Mouse (Mus musculus) liver, postnatal 0 days (tissue): ENCODE results near the gene Wdr13. TPM values are rescaled to one million over a fixed set of nuclear protein-coding genes. Genes with fewer than 3 reads are reported as not detected.

ENCODE experiments used
- ATAC-seq: fragments of 200-750 bp; cut with Nextera tagmentation; 2 replicates; pipeline ENCODE4 v1.8.0; 2017; ENCODE audit warnings: mild to moderate bottlenecking, moderate library complexity
- DNase-seq: peaks from one replicate; pipeline ENCODE4 v3.0.0-alpha.2; 2016
- H3K27ac ChIP-seq: fragments of 300-500 bp; sonication (generic); 2 replicates; pipeline ENCODE4 v1.5.1; 2014; ENCODE audit warnings: antibody characterized with exemption, moderate library complexity, mild to moderate bottlenecking, low read depth
- H3K27me3 ChIP-seq: fragments of 300-500 bp; sonication (generic); 2 replicates; pipeline ENCODE4 v1.6.1; 2014; ENCODE audit warnings: low read length, control low read depth, mixed read lengths; ENCODE audit not compliant: insufficient read depth
- H3K36me3 ChIP-seq: fragments of 300-500 bp; sonication (generic); replicated peaks from 2 replicates; pipeline ENCODE4 v1.6.1; 2014; ENCODE audit warnings: mild to moderate bottlenecking, control low read depth, low read length, moderate library complexity, mixed read lengths; ENCODE audit not compliant: insufficient read depth
- H3K4me1 ChIP-seq: fragments of 300-500 bp; sonication (generic); 2 replicates; pipeline ENCODE4 v1.6.1; 2014; ENCODE audit warnings: antibody characterized with exemption, mild to moderate bottlenecking, control low read depth; ENCODE audit not compliant: insufficient read depth
- H3K4me2 ChIP-seq: fragments of 300-500 bp; sonication (generic); 2 replicates; pipeline ENCODE4 v1.6.1; 2014; ENCODE audit warnings: low read depth, mild to moderate bottlenecking, low read length, moderate library complexity, mixed read lengths
- H3K4me3 ChIP-seq: fragments of 300-500 bp; sonication (generic); 2 replicates; pipeline ENCODE4 v1.5.1; 2014; ENCODE audit warnings: low read depth, low read length
- H3K9ac ChIP-seq: fragments of 300-500 bp; sonication (generic); replicated peaks from 2 replicates; pipeline ENCODE4 v1.6.1; 2014; ENCODE audit warnings: mild to moderate bottlenecking, moderate library complexity
- H3K9me3 ChIP-seq: fragments of 300-500 bp; sonication (generic); 2 replicates; pipeline ENCODE4 v1.6.1; 2016; ENCODE audit warnings: mild to moderate bottlenecking, control low read depth, low read length, mixed read lengths
- CTCF ChIP-seq: sonication (generic); IDR thresholded peaks from 2 replicates; pipeline ENCODE4 v1.5.1; 2016; ENCODE audit warnings: antibody characterized with exemption, low read depth
- EP300 ChIP-seq: IDR thresholded peaks from 2 replicates; pipeline ENCODE4 v1.6.1; 2016; ENCODE audit warnings: antibody characterized with exemption, low read depth, mild to moderate bottlenecking
- WGBS: fragments of 180-500 bp; shearing (Covaris S2); extraction: QIAGEN DNeasy Blood & Tissue Kit; methylation state at CpG from one replicate; pipeline ENCODE4 v1.1.7; 2014; ENCODE audit not compliant: insufficient replicate concordance; 5-methylcytosine and 5-hydroxymethylcytosine counted together
- polyA plus RNA-seq: library from polyadenylated mRNA; unstranded; fragments of >200 nt; fragmentation: Nextera tagmentation; extraction: Ambion mirVana; gene quantifications from 2 replicates; pipeline ENCODE4 v1.2.1, GENCODE M21; 2015

Gene Wdr13
- polyA plus RNA-seq, 1 experiment from 2014 or later: 5.6 TPM

DNA sequence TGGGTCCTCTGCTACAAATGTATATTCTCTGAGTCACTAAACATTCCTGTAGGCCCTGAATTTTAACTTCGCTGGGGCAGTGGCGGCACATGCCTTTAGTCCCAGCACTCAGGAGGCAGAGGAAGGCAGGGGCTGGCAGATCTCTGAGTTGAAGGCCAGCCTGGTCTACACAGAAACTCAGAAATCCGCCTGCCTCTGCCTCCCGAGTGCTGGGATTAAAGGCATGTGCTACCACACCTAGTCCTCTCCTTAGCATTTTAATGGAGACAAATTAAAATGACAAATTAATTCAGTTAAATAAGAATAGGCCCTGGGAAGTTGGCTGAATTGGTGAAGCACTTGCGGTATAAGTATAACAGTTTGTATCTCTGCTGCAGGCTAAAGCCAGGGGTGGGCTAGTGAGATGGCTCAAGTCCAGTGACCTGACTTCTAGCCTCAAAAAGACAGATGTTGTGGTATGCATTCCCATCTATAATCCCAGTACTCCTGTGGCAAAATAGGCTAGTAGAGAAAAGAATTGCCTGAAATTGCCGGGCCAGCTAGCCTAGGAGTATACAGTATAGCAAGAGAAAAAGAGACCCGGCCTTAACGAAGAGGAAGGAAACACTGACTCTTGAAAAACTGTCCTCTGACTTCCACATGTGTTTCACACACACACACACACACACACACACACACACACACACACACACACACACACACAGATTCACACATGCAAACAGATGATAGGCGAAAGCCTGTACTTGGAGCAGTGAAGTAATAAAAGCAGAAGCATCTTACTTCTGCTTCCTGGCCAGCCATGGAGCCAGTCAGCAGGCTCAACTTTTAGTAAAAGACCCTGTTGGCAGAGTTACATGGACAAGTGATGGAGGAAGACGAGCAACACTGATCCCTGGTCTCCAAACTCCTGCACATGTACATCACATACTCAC is 35.3 kb upstream of the Wdr13 start:
- Histone ChIP-seq H3K27me3 (no peaks in the 10 kb centered on the region), H3K9ac (no peak overlapping the region), H3K4me3 (no peak overlapping the region), H3K9me3 (no peaks in the 10 kb centered on the region), H3K36me3 (no peaks in the 10 kb centered on the region; the same call in 1 of the 2 replicates), H3K27ac (peak overlapping the region; percentile 16; the same call in 1 of the 2 replicates), H3K4me2 (no peak overlapping the region), H3K4me1 (no peaks in the 10 kb centered on the region)
- WGBS: 78% methylated on average over 10 of the region's 10 CpGs
- ATAC-seq (peak; percentile 38; the same call in 1 of the 2 replicates), DNase-seq (peak; percentile 18)
- TF ChIP-seq CTCF: no peak

DNA sequence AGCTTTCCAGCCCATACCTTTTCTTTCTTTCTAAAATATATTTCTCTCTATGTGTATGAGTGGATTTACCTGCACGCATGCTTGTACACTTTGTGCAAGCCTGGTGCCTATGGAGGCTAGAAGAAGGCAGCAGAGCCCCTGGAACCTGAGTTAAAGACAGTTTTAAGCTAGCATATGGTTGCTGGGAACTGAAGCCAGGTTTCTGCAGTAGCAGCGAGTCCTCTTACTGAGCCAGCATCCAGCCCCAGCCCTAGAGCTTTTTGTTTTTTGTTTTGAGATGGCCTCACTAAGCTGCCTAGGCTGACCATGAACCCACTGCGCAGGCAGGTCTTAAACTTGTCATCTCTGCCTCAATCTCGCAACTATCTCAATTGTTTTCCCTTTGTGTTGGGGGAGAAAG is 31.8 kb upstream of the Wdr13 start:
- 77% methylated on average over 4 of the region's 4 CpGs for WGBS
- H3K36me3 ChIP-seq: no peaks in the 10 kb centered on the region; the same call in 1 of the 2 replicates
- no peak overlapping the region for H3K4me3 ChIP-seq
- ATAC-seq (no peak), DNase-seq (no peak)
- no peaks in the 10 kb centered on the region for H3K9me3 ChIP-seq
- no peak overlapping the region for H3K4me2 ChIP-seq
- H3K27ac ChIP-seq: no peak overlapping the region
- TF ChIP-seq CTCF: no peak
- no peak for TF ChIP-seq EP300
- no peaks in the 10 kb centered on the region for H3K27me3 ChIP-seq
- H3K4me1 ChIP-seq: no peaks in the 10 kb centered on the region
- no peak overlapping the region for H3K9ac ChIP-seq

DNA sequence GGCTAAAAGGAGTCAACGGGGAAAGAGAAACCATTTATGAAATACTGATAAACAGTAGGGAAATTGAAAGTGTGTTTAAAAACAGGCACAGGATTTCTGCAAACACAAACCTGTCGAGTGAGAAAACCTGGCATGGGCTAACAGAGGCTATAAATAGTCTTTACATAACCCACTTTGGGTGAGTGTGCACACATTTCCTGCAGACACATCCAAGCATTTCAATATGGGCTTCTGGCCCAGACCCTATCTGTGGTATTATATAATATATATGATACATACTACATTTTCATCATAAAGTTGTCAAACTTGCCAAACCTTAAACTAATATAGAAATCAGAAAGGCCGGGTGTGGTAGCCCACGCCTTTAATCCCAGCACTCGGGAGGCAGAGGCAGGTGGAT is 30.4 kb upstream of the Wdr13 start:
- Histone ChIP-seq H3K9me3 (no peaks in the 10 kb centered on the region), H3K4me2 (no peak overlapping the region), H3K4me1 (no peaks in the 10 kb centered on the region), H3K27me3 (no peaks in the 10 kb centered on the region), H3K27ac (no peak overlapping the region), H3K4me3 (no peak overlapping the region), H3K36me3 (no peaks in the 10 kb centered on the region), H3K9ac (no peak overlapping the region)
- DNase-seq (no peak), ATAC-seq (no peak)
- TF ChIP-seq CTCF (no peak), EP300 (no peak)
- WGBS: 64% methylated on average over 5 of the region's 5 CpGs

DNA sequence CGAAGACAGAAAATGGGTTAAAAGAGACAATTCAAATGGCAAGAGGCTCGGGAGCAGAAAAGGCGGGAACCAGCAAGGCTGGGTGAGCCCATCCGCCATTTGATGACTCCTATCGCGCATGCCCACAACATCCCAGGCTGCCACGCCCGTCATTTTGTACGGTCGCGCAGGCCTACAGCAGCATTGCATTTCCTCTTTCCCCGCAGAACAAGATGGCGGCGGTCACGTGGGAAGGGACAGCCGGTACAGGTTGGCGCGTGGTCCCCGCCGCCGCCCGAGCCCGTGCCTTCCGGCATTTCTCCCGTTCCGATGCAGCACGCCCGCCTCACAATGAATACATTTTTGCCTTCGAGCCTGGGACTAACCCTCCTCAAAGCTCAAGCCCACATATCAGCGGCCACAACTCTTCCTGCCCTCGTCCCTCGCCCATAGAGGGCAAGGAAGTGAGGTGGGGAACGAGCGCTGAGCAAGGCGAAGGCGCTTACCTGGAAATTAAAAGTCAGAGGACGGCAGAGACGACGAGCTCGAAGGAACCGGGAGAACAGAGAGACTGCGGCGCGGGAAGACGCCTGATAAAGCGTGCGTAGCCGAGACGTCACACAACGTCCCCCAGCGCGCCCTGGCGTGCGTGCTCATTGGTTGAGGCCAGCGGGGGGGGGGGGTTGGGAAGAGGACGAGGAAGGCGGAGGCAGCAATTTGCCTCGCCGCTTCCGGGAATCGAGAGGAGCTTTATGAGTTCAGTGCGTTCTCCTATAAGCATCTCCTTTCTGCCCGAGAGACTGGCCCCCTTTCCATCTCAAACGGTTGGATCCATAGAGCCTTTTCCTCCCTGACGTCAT is 12.7 kb upstream of the Wdr13 start, which contains the start of gene Rbm3:
Gene Rbm3 (minus strand): TSS at position 728 of the 839 bp plus-strand sequence.
- ATAC-seq (peak; percentile 96), DNase-seq (peak; percentile 88)
- H3K4me3 ChIP-seq: peak within 1 kb of the TSS; percentile 62
- peak within 1 kb of the TSS; percentile 98 for H3K27ac ChIP-seq
- TF ChIP-seq EP300 (no peak), CTCF (no peak)
- no peaks in the 10 kb centered on the region for H3K4me1 ChIP-seq
- peak within 1 kb of the TSS; percentile 78 for H3K4me2 ChIP-seq
- H3K9me3 ChIP-seq: no peaks in the 10 kb centered on the region
- 26% methylated on average over 58 of the region's 65 CpGs for WGBS
- H3K36me3 ChIP-seq: peaks cover 33% of the 10 kb centered on the region
- H3K27me3 ChIP-seq: no peaks in the 10 kb centered on the region
- H3K9ac ChIP-seq: peak within 1 kb of the TSS; percentile 74

DNA sequence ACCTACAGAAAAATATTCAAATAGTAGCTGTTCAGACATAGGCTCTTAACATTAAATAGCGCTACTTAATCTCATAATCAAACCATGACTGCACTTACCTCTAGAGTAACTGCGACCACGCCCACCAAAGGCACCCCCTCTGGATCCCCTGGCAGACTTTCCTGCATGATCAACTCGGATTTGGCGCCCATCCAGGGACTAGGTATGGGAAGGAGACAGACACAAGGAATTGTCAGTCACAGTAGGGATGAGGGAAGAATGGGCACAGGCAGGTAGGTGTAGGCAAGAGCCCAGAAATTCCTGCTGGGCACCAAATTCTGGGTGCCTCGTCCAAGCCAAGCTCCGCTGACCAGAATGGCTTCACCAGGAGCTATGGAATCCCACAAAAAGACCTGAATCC is 11.1 kb upstream of the Wdr13 start:
- H3K9ac ChIP-seq: peak overlapping the region; percentile 74
- WGBS: 49% methylated on average over 7 of the region's 7 CpGs
- H3K27ac ChIP-seq: no peak overlapping the region

DNA sequence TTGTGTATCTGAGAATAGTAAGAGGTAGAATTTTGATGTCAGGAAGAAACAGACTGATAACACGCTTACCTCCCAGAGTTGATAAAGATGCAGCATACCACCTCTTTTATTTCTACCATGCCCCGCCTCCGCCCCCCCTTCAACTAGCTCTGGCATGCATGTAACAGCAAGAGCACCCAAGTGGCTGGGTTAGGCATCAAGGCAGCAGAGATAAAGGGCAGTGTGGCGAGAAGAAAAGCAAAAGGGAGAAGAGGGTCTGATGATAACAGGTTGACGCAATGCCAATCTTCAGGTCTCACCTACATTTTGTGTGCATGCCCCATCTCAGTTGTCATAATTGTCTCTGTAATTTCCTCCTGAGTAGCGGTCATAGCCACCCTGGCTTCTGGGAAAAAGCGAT is 10.3 kb upstream of the Wdr13 start:
- WGBS: 79% methylated on average over 7 of the region's 7 CpGs
- Histone ChIP-seq H3K27ac (no peak overlapping the region), H3K4me1 (no peaks in the 10 kb centered on the region), H3K9ac (no peak overlapping the region), H3K36me3 (peaks cover 36% of the 10 kb centered on the region), H3K4me3 (no peak overlapping the region), H3K27me3 (no peaks in the 10 kb centered on the region), H3K4me2 (0 out of 2 replicates have a peak overlapping the region, but pooled peaks have one; percentile 78), H3K9me3 (no peaks in the 10 kb centered on the region)
- DNase-seq (no peak), ATAC-seq (no peak)
- TF ChIP-seq EP300 (no peak), CTCF (no peak)

More for the DNA sequence above, 11.1 kb upstream of the Wdr13 start:
- peak overlapping the region; percentile 78 for H3K4me2 ChIP-seq
- peak overlapping the region; percentile 62 for H3K4me3 ChIP-seq
- no peaks in the 10 kb centered on the region for H3K9me3 ChIP-seq
- ATAC-seq: no peak
- no peaks in the 10 kb centered on the region for H3K4me1 ChIP-seq
- peaks cover 36% of the 10 kb centered on the region for H3K36me3 ChIP-seq
- DNase-seq: no peak
- H3K27me3 ChIP-seq: no peaks in the 10 kb centered on the region
- TF ChIP-seq EP300 (no peak), CTCF (no peak)
